Mouse (Mus musculus) erythroblast, embryonic 14.5 days (primary cell): ENCODE measurements around the gene Bcar3. TPM values are rescaled to one million over a fixed set of nuclear protein-coding genes. Genes with fewer than 3 reads are reported as not detected.

Experiments used
- H3K27me3 ChIP-seq: 2 replicates; pipeline ENCODE4 v1.6.1; 2012; ENCODE audit warnings: inconsistent platforms; ENCODE audit not compliant: control insufficient read depth
- H3K36me3 ChIP-seq: 2 replicates; pipeline ENCODE4 v1.6.1; 2012; ENCODE audit warnings: mild to moderate bottlenecking, inconsistent platforms; ENCODE audit not compliant: control insufficient read depth
- H3K4me1 ChIP-seq: 2 replicates; pipeline ENCODE4 v1.6.1; 2012; ENCODE audit warnings: inconsistent platforms; ENCODE audit not compliant: control insufficient read depth
- H3K4me3 ChIP-seq: replicated peaks from 2 replicates; pipeline ENCODE3; 2012; ENCODE audit warnings: moderate library complexity, mild to moderate bottlenecking, inconsistent platforms
- H3K9me3 ChIP-seq: 2 replicates; pipeline ENCODE4 v1.6.1; 2012; ENCODE audit warnings: low read length, inconsistent platforms, mixed read lengths; ENCODE audit not compliant: control insufficient read depth
- GATA1 ChIP-seq: IDR thresholded peaks from 2 replicates; pipeline ENCODE4 v1.6.1; 2012; ENCODE audit warnings: low read length, inconsistent platforms, mixed read lengths
- TAL1 ChIP-seq: IDR thresholded peaks from 3 replicates; pipeline ENCODE4 v1.6.1; 2012; ENCODE audit warnings: low read length, inconsistent platforms, mixed read lengths
- polyA plus RNA-seq: library from polyadenylated mRNA; stranded (reverse); fragments of >175 nt; gene quantifications from 2 replicates; pipeline ENCODE4 v1.2.3, GENCODE M21; 2012

Bcar3 gene
- polyA plus RNA-seq, 1 experiment = not detected

- Histone ChIP-seq H3K9me3 (no peaks in the 10 kb centered on the region), H3K36me3 (no peaks in the 10 kb centered on the region), H3K27me3 (no peaks in the 10 kb centered on the region), H3K4me3 (no peak overlapping the region), H3K4me1 (no peaks in the 10 kb centered on the region)
- TF ChIP-seq TAL1 = no peak
- no peak for TF ChIP-seq GATA1
These were observed 15.0 kb downstream of the Bcar3 start for GRCm38 (mm10) chr3:122308981-122309380.

GRCm38 (mm10) chr3:122312078-122312477 is 18.1 kb downstream of the Bcar3 start:
- no peaks in the 10 kb centered on the region for H3K4me1 ChIP-seq
- no peak overlapping the region for H3K4me3 ChIP-seq
- TF ChIP-seq TAL1 = no peak
- TF ChIP-seq GATA1 = no peak
- H3K9me3 ChIP-seq = no peaks in the 10 kb centered on the region
- no peaks in the 10 kb centered on the region for H3K36me3 ChIP-seq
- H3K27me3 ChIP-seq = no peaks in the 10 kb centered on the region; the same call in 1 of the 2 replicates

- H3K4me3 ChIP-seq = no peak overlapping the region
- no peaks in the 10 kb centered on the region; the same call in 1 of the 2 replicates for H3K27me3 ChIP-seq
- H3K9me3 ChIP-seq = no peaks in the 10 kb centered on the region
- TF ChIP-seq TAL1 = no peak
- no peak for TF ChIP-seq GATA1
- H3K4me1 ChIP-seq = no peaks in the 10 kb centered on the region
- H3K36me3 ChIP-seq = no peaks in the 10 kb centered on the region
These were observed 19.1 kb downstream of the Bcar3 start for GRCm38 (mm10) chr3:122312936-122313629.

GRCm38 (mm10) chr3:122313936-122314335 is 20.0 kb downstream of the Bcar3 start:
- no peaks in the 10 kb centered on the region for H3K36me3 ChIP-seq
- TF ChIP-seq GATA1 (no peak), TAL1 (no peak)
- H3K9me3 ChIP-seq = no peaks in the 10 kb centered on the region
- H3K4me1 ChIP-seq = no peaks in the 10 kb centered on the region
- no peak overlapping the region for H3K4me3 ChIP-seq
- no peaks in the 10 kb centered on the region; the same call in 1 of the 2 replicates for H3K27me3 ChIP-seq

GRCm38 (mm10) chr3:122316621-122317020 is 22.7 kb downstream of the Bcar3 start:
- Histone ChIP-seq H3K9me3 (no peaks in the 10 kb centered on the region), H3K36me3 (no peaks in the 10 kb centered on the region), H3K27me3 (no peaks in the 10 kb centered on the region; the same call in 1 of the 2 replicates), H3K4me1 (no peaks in the 10 kb centered on the region), H3K4me3 (no peak overlapping the region)
- TF ChIP-seq TAL1 = no peak
- no peak for TF ChIP-seq GATA1

GRCm38 (mm10) chr3:122317339-122317738 is 23.4 kb downstream of the Bcar3 start:
- Histone ChIP-seq H3K36me3 (no peaks in the 10 kb centered on the region), H3K4me1 (no peaks in the 10 kb centered on the region), H3K27me3 (no peaks in the 10 kb centered on the region; the same call in 1 of the 2 replicates), H3K9me3 (no peaks in the 10 kb centered on the region), H3K4me3 (no peak overlapping the region)
- no peak for TF ChIP-seq TAL1

- H3K4me3 ChIP-seq = no peak overlapping the region
- H3K27me3 ChIP-seq = no peaks in the 10 kb centered on the region
- TF ChIP-seq TAL1 (no peak), GATA1 (no peak)
- no peaks in the 10 kb centered on the region for H3K9me3 ChIP-seq
- H3K36me3 ChIP-seq = no peaks in the 10 kb centered on the region
- no peaks in the 10 kb centered on the region for H3K4me1 ChIP-seq
These were observed 28.3 kb downstream of the Bcar3 start for GRCm38 (mm10) chr3:122322226-122322625.

- TF ChIP-seq GATA1 = no peak
- no peak for TF ChIP-seq TAL1
- no peak overlapping the region for H3K4me3 ChIP-seq
- H3K9me3 ChIP-seq = no peaks in the 10 kb centered on the region
- no peaks in the 10 kb centered on the region for H3K4me1 ChIP-seq
- H3K27me3 ChIP-seq = no peaks in the 10 kb centered on the region
- no peaks in the 10 kb centered on the region for H3K36me3 ChIP-seq
These were observed 29.9 kb downstream of the Bcar3 start for GRCm38 (mm10) chr3:122323841-122324240.

GRCm38 (mm10) chr3:122324528-122324927 is 30.6 kb downstream of the Bcar3 start:
- no peaks in the 10 kb centered on the region for H3K4me1 ChIP-seq
- H3K9me3 ChIP-seq = no peaks in the 10 kb centered on the region
- H3K27me3 ChIP-seq = no peaks in the 10 kb centered on the region
- H3K4me3 ChIP-seq = no peak overlapping the region
- TF ChIP-seq GATA1 (no peak), TAL1 (no peak)
- no peaks in the 10 kb centered on the region for H3K36me3 ChIP-seq

GRCm38 (mm10) chr3:122330484-122330883 is 36.5 kb downstream of the Bcar3 start:
- H3K4me3 ChIP-seq = no peak overlapping the region
- TF ChIP-seq GATA1 (no peak), TAL1 (no peak)
- no peaks in the 10 kb centered on the region for H3K27me3 ChIP-seq
- no peaks in the 10 kb centered on the region for H3K36me3 ChIP-seq
- no peaks in the 10 kb centered on the region for H3K9me3 ChIP-seq
- H3K4me1 ChIP-seq = no peaks in the 10 kb centered on the region
